Mouse (Mus musculus): ENCODE measurements around the gene Mybphl. TPM values are rescaled to one million over a fixed set of nuclear protein-coding genes. Genes with fewer than 3 reads are reported as not detected.
A peak's percentile ranks its signal among the peaks of the same experiment; 100 is the strongest.

Gene Mybphl
- total RNA-seq, 2 experiments from 2014 or later = not detected

DNA sequence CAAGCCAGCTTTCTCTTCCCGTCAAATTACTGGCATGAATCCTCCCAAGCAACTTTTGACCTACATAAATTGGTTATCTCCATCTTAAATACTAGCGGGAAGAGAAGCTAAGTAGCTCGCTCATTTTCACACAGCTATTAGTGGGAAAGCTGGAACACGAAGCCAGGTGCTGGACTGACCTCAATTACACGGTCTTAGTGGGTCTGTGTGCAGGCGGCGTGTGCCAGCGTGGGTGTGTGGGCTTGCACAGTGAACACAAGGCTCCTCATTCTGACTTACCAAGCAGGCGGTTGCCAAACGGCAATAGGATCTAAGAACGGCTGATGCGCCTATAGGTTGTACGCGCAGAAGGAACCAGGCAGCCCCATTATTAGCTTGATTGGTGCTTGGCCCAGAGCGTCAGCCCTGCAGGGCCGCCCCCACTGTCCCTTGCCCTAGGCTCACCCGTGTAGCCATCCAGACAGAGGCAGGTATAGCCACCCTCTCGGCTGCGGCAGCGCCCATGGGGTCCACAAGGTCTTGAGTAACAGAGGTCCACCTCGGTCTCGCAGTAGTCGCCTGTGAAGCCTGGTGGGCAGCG lies 41.7 kb downstream of the Mybphl start:
- ATAC-seq (replicated peaks; ENCODE audit: low FRiP score, poor library complexity, severe bottlenecking) = no peak

DNA sequence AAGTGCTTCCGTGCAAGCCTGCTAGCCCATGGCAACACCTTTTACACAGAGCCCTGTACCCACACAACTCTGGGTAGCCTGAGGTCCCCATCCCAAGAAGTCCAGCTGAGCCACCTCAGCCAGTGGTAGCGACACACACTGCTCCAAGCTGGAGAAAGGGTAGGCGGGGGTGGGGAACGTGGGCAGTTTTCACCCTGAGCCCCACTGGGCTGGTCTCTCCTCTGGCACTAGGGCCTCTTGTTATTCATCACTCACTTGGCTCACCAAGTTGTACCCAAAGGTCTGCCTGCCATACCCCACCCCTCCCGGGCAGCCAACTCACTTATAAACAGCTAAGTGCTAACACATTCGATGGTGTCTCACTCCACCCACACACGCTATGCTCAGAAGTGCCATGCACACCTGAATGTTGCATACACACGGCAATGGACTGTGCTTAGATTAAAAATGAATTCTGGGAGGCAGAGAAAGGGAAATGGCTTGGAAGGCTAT lies 43.9 kb downstream of the Mybphl start:
- ATAC-seq (replicated peaks; ENCODE audit: low FRiP score, poor library complexity, severe bottlenecking) = no peak

DNA sequence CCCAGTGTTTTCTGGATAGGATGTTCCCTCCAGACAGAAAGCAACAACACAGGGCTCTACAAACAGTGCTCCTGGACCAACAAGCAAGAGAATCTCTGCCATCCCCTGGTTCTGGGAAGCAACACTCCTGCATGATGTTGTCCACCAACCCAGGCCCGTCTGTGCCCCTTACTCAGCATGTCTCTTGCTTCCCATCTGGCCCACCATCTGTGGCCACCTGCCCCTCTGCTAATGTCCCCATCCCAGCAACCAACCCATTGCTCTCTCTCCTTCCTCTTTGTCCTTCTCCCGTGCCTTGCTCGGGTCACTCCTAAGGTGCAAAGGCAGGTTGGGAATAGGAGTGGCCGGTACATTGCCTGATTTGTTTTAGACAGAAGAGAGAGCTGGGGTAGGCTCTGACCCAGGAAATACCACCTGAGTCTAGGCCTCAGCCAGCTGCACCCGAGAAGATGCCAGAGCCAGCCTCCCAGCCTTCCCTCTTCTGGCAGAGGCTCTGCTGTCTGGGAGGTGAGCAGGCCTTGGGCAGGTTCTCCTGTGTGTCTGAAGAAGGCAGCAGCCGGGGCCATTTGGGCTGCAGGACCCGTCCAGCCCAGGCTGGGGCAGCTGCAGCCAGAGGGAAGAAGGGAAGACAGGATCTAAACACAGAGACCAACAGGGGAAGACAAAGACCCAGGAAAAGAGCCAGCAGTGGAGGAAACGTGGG lies 45.1 kb downstream of the Mybphl start:
- no peak for ATAC-seq (replicated peaks; ENCODE audit: low FRiP score, poor library complexity, severe bottlenecking)

DNA sequence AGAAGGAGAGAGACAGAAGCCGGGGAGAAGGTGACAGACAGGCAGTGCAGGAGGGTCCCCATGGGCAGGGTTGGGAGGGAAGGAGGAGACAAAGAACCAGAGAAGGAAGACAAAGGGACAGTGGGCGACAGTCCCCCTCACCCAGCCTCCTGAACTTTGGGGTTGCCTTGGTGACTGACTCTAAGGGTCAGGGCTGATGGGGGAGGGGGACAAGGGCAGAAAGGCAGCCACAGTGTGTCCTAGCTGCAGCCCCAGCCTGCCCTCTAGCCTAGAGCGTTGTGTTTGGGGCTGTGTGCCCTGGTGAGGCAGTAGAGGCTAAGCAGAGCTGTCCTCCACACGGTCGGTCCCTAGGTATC lies 45.6 kb downstream of the Mybphl start:
- ATAC-seq (replicated peaks; ENCODE audit: low FRiP score, poor library complexity, severe bottlenecking) = no peak

DNA sequence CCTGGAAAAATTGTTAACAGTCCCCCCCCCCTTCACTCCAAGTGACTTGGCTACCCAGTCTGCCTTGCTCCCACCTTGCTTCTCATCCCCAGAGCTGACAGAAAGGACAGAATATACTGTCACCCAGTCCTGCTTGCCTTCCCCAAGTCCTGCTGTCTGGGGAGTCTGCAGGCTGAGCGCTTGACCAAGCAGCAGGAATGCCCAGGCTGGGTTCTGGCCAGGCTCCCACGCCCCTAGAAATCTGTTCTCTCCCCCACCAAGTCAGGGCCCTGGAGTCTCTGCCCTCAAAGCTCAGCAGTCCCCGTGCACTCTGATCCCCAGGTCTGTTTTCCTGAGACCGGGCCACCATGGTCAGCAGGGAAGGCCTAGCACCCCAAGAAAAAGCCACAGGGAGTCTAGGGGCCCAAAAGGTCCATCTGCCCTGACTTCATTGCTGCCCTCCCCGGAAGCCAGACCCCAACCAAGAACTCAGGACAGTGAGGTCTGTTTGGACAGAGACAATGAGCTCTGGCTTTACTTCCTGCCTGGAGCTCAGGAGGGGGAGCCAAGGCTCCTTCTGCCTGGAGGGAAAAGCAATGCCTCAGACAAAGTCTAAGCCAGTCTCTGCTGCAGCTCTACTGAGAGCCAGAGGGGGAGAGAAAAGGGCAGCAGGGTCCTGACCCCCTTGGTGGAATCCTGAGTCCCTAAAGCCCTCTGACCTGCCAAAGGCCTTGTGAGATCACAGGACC lies 46.5 kb downstream of the Mybphl start:
- no peak for ATAC-seq (replicated peaks; ENCODE audit: low FRiP score, poor library complexity, severe bottlenecking)

DNA sequence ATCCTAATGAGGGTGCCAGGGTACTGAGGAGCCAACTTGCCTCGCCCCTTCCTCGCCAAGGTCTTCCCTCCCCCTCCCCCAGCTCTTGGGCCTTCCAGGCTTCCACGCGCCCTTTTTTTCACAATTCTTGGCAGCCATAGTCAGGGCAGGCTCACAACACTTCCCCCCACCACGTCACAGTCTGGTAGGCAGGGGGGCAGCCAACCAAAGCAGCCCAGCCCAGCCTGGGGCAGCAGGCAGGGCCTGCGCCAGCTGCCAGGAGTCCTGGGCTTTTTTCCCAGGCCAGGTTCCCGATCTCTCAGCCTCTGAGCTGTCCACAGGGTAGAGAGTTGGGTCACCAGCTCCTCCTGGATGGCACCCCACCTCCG lies 47.0 kb downstream of the Mybphl start:
- no peak for ATAC-seq (replicated peaks; ENCODE audit: low FRiP score, poor library complexity, severe bottlenecking)

DNA sequence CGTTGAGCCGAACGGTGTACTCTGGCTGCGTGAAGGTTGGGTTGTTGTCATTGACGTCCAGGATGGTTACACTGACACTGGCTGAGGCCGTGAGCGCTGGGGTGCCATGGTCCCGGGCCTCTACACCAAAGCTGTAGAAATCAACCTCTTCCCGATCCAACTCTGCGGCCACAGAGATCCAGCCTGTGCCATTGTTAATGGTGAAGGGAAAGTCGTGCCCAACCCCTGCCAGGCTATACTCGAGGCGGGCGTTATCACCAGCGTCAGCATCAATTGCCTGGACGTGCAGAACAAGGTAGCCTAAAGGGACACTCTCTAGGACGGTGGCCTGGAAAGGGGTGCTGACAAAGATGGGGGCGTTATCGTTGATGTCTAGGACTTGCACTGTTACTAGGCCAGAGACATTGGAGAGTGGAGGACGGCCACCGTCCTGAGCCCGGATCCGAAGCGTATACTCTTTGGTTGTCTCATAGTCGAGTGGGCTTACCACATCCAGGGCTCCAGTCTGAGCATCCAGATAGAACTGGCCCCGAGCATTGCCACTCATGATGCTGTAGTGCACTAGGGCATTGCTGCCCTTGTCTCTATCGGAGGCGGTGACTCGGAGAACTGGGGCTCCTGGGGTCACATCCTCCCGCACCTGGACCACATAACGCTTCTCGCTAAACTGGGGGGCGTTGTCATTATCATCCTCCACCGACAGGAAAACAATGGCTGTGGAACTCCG lies 49.1 kb downstream of the Mybphl start:
- no peak for ATAC-seq (replicated peaks; ENCODE audit: low FRiP score, poor library complexity, severe bottlenecking)

DNA sequence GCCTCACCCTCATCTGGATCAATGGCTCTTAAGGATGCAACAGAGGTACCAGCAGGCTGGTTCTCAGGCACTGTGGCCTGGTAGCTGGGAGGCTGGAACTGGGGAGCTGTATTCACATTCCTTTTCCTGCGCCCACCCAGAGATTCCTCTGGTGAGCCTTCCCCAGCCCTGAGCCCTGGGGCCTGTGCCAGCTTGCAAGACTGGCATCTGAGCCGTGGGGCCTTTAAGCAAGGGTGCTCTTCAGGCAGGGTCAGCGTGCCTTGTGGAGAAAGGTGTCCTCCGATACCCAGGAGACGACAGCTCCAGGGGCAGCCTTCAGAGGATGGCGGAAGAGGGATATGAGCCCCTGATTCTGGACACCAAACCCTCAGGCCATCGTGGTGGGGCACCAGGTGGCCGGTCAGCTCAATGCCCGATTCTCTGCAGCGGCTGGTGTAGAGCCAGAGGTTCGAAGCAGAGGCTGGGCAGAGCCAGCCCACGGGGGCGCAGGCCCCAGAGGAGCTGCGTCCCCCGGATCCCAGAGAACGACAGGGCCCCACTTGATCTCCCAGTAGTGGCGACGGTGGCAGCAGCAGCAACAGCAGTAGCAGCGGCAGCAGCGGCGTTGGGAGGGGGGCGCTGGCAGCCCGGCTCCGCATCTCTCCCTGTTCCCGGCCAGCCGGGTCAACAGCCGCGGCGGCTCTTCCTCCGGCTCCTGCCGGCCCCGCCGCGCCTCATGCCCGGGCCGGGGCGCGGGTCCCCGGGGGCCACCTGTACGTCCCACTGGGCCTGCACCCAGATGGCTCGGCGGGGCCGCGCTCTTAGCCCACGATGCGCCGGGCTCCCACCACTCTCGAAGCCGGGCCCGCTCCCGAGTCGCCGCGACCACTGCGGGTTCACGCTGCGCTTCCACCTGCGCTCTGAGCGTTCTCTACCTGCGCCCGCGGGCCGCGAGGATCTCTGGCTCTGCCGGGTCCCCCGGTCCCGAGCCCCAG lies 50.4 kb downstream of the Mybphl start, which contains the start of gene Celsr2:
Celsr2 (minus strand) TSS at position 696 of the 974 bp plus-strand sequence.
- no peak for ATAC-seq (replicated peaks; ENCODE audit: low FRiP score, poor library complexity, severe bottlenecking)

DNA sequence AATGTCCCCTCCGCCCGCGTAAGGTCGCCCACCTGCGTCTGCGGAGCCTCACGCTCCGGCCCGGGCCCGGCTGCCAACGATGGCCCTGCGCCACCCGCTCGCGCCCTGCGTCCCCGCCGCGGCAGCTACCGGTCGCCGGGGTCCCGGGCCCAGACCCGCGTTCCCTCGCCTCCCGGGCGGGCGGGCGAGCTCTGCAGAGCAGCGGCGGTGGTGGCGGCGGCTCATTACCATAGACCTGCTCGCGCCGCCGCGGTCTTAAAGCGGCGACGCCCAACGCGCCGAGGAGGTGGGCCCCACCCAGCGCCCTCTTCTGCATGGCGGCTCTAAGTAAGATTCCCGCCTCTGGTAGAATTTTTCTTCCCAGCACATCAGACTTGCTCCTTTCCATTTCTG lies 51.1 kb downstream of the Mybphl start:
- ATAC-seq (replicated peaks; ENCODE audit: low FRiP score, poor library complexity, severe bottlenecking) = peak; percentile 67

DNA sequence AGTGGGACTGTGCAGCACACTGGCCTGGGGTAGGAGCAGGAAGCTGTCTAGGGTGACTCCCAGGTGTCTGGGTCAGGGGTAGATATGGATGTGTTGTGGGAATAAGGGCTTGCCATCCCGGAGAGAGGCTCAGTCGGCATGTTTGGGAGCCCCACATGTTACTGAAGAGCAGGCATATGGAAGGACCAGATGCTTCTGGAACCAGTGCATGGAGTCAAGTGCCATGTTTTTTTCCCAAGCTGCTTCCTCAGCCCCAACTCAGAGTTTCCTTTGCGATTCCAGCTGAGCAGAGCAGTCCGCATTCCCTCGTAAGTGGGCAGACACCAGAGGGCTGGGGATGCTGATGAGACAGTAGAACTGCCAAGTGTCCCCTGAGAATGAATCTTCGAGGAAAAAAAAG lies 58.3 kb downstream of the Mybphl start:
- ATAC-seq (replicated peaks; ENCODE audit: low FRiP score, poor library complexity, severe bottlenecking) = no peak

DNA sequence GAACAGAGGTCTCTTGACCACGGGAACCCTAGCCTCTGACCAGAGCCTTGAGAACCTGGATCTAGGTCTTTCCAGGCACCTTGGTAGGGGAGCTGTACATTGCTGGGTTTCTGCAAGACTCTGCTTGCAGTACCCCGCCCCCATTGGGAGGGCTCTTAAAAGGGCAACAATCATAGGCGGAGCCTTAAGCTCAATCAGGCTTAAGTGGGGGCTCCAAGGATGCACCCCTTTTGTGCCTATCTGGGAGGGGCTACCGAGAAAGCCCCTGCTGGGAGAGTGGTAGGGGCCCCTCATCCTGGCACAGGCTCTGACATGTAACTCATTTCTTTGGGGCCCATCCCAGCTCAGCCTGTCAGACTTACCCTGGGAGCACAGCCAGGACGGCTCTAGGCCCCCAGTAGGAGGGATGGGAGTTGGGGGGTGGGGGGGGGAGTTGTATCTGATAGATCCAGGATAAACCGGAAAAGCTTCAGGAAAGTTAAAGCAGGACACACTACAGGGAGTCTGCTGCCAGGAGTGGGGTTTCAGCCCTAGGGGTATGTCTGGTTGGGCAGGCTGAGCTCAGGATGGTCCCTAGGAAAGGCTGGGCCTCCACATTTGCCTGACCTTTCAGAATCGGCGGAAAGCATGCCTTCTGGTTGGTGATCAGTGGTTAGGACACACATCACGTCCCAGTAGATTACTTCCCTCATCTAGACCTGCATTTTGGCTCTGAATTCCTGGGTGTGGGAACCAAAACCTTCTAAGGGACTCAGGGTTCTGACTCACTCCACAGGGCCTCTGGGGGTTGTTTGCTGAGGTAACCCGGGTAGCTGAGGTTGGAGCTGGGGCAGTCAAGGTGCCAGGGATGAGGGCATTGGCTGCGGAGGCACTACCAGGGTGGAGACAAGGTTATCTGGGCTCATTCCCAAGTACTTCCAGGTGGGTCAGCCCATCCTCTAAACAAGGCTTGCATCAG lies 59.4 kb downstream of the Mybphl start:
- no peak for ATAC-seq (replicated peaks; ENCODE audit: low FRiP score, poor library complexity, severe bottlenecking)

DNA sequence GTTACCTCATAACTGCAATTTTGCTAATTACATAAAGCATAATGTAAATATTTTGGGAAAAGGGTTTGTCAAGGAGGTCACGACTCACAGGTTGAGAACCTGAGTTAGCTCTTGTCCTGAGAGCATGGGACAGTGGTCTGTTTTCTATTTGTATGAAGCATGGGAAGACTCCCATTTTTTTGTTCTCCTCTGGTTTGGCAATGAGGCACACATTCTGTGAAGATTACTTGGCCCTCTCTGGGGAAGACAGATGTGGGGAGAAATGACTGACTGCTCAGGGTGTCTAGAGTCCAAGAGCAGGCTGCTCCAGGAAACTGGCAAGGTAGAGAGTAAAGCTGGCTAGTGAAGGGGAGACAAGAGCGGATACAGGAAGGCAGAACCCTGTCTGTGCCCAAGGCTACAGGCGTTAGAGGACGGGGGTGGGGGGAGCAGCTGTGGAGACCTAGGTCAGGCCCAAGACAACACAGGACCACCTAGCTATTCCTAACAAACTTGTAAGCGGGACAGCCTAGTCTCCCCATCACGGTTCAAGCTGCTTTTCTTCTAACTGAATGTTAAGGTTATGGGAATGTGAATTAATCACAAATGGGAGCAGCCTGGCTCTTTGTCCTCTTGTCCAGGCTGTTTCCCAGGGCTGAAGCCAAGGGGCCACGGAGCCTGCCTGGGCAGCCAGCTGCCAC lies 60.4 kb downstream of the Mybphl start:
- no peak for ATAC-seq (replicated peaks; ENCODE audit: low FRiP score, poor library complexity, severe bottlenecking)

DNA sequence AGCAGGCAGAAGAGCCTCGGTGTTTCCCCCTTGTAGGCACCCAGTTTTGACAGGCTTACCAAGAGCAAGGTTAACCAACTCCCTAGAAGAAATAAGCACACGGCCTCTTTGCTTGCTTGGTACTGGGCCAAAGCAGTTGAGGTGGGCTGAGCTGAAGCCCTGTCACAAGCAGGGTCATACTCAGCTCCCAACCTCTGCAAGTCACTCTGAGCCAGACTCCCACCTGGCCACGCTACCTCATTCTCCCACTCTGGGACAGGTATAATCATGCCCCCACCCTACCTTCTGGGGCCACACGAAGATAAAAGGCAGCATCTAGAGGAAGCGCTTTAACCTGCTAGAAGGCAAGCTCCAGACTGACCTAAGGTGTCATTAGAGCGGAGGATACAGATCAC lies 60.9 kb downstream of the Mybphl start:
- no peak for ATAC-seq (replicated peaks; ENCODE audit: low FRiP score, poor library complexity, severe bottlenecking)

Other genes starting within 250 kb of the Mybphl start
- gene Gnai3, start 218.8 kb upstream of the Mybphl start, total RNA-seq (2015; ENCODE audit: low replicate concordance) = 29.9 and 45.7 TPM in 2 replicates
- 21.7 and 30.0 TPM in 2 replicates for gene Gnai3, start 218.8 kb upstream of the Mybphl start, total RNA-seq (2017; ENCODE audit: low replicate concordance)
- not detected in 2 replicates for gene Gpr61, start 210.0 kb upstream of the Mybphl start, total RNA-seq (2015; ENCODE audit: low replicate concordance)
- gene Gpr61, start 210.0 kb upstream of the Mybphl start, total RNA-seq (2017; ENCODE audit: low replicate concordance) = not detected in 2 replicates
- gene Amigo1, start 178.6 kb upstream of the Mybphl start, total RNA-seq (2015; ENCODE audit: low replicate concordance) = not detected in 2 replicates
- 0.38 TPM in 1 of 2 replicates, not detected in the other for gene Amigo1, start 178.6 kb upstream of the Mybphl start, total RNA-seq (2017; ENCODE audit: low replicate concordance)
- gene Cyb561d1, start 163.7 kb upstream of the Mybphl start, total RNA-seq (2015; ENCODE audit: low replicate concordance) = 1.4 and 2.1 TPM in 2 replicates
- gene Cyb561d1, start 163.7 kb upstream of the Mybphl start, total RNA-seq (2017; ENCODE audit: low replicate concordance) = 5.3 TPM in 1 of 2 replicates, not detected in the other
- 0.36 and 5.4 TPM in 2 replicates for gene Atxn7l2, start 154.0 kb upstream of the Mybphl start, total RNA-seq (2015; ENCODE audit: low replicate concordance)
- not detected in 2 replicates for gene Atxn7l2, start 154.0 kb upstream of the Mybphl start, total RNA-seq (2017; ENCODE audit: low replicate concordance)
- not detected in 2 replicates for gene Sypl2, start 138.3 kb upstream of the Mybphl start, total RNA-seq (2015; ENCODE audit: low replicate concordance)
- gene Sypl2, start 138.3 kb upstream of the Mybphl start, total RNA-seq (2017; ENCODE audit: low replicate concordance) = not detected in 2 replicates
- gene Psma5, start 108.0 kb upstream of the Mybphl start, total RNA-seq (2015; ENCODE audit: low replicate concordance) = 78.8 and 93.0 TPM in 2 replicates
- gene Psma5, start 108.0 kb upstream of the Mybphl start, total RNA-seq (2017; ENCODE audit: low replicate concordance) = 49.7 and 86.5 TPM in 2 replicates
- gene Sort1, start 80.8 kb upstream of the Mybphl start, total RNA-seq (2015; ENCODE audit: low replicate concordance) = 12.3 and 15.9 TPM in 2 replicates
- gene Sort1, start 80.8 kb upstream of the Mybphl start, total RNA-seq (2017; ENCODE audit: low replicate concordance) = 8.7 and 10.8 TPM in 2 replicates
- gene Psrc1, start 18.9 kb downstream of the Mybphl start, total RNA-seq (2015; ENCODE audit: low replicate concordance) = 42.2 and 46.9 TPM in 2 replicates
- gene Psrc1, start 18.9 kb downstream of the Mybphl start, total RNA-seq (2017; ENCODE audit: low replicate concordance) = 58.9 and 59.7 TPM in 2 replicates
- gene Celsr2, start 50.6 kb downstream of the Mybphl start, total RNA-seq (2015; ENCODE audit: low replicate concordance) = 0.84 and 1.1 TPM in 2 replicates
- 1.0 TPM in 1 of 2 replicates, not detected in the other for gene Celsr2, start 50.6 kb downstream of the Mybphl start, total RNA-seq (2017; ENCODE audit: low replicate concordance)
- gene Sars, start 80.3 kb downstream of the Mybphl start, total RNA-seq (2015; ENCODE audit: low replicate concordance) = 27.4 and 30.6 TPM in 2 replicates
- 107 and 211 TPM in 2 replicates for gene Sars, start 80.3 kb downstream of the Mybphl start, total RNA-seq (2017; ENCODE audit: low replicate concordance)
- not detected in 2 replicates for gene 1700013F07Rik, start 169.2 kb downstream of the Mybphl start, total RNA-seq (2015; ENCODE audit: low replicate concordance)
- gene 1700013F07Rik, start 169.2 kb downstream of the Mybphl start, total RNA-seq (2017; ENCODE audit: low replicate concordance) = not detected in 2 replicates
- not detected in 2 replicates for gene 5330417C22Rik, start 171.6 kb downstream of the Mybphl start, total RNA-seq (2015; ENCODE audit: low replicate concordance)
- gene 5330417C22Rik, start 171.6 kb downstream of the Mybphl start, total RNA-seq (2017; ENCODE audit: low replicate concordance) = not detected in 2 replicates
- 9.7 and 13.0 TPM in 2 replicates for gene Tmem167b, start 197.6 kb downstream of the Mybphl start, total RNA-seq (2015; ENCODE audit: low replicate concordance)
- 27.0 and 27.8 TPM in 2 replicates for gene Tmem167b, start 197.6 kb downstream of the Mybphl start, total RNA-seq (2017; ENCODE audit: low replicate concordance)
- gene Taf13, start 206.8 kb downstream of the Mybphl start, total RNA-seq (2015; ENCODE audit: low replicate concordance) = 1.7 and 7.6 TPM in 2 replicates
- 4.1 and 5.1 TPM in 2 replicates for gene Taf13, start 206.8 kb downstream of the Mybphl start, total RNA-seq (2017; ENCODE audit: low replicate concordance)
- gene Wdr47, start 226.4 kb downstream of the Mybphl start, total RNA-seq (2015; ENCODE audit: low replicate concordance) = 1.3 and 2.9 TPM in 2 replicates
- gene Wdr47, start 226.4 kb downstream of the Mybphl start, total RNA-seq (2017; ENCODE audit: low replicate concordance) = 2.7 TPM in 1 of 2 replicates, not detected in the other

Data from erythroid progenitor cell, adult 5-6 weeks (primary cell).